Mouse (Mus musculus) hindbrain, embryonic 11.5 days (tissue): ENCODE measurements at regions not wholly inside any gene's neighbourhood (a gene's known extent, or its start where the extent isn't known, plus 50 kb on each side); places are given as distances from the start of the nearest gene placed in this dataset.

Experiments used
- ATAC-seq: fragments of 200-750 bp; cut with Nextera tagmentation; 2 replicates; pipeline ENCODE4 v1.8.0; 2017; ENCODE audit warnings: mild to moderate bottlenecking, moderate TSS enrichment, moderate library complexity; ENCODE audit not compliant: low FRiP score
- DNase-seq: peaks from one replicate; pipeline ENCODE4 v3.0.0-alpha.2; 2015; ENCODE audit warnings: low spot score
- H3K27ac ChIP-seq: fragments of 300-500 bp; sonication (generic); 2 replicates; pipeline ENCODE4 v1.5.1; 2014; ENCODE audit warnings: mild to moderate bottlenecking, low read depth, low read length
- H3K27me3 ChIP-seq: fragments of 300-500 bp; sonication (generic); 2 replicates; pipeline ENCODE4 v1.6.1; 2014; ENCODE audit warnings: mild to moderate bottlenecking, low read length, moderate library complexity, mixed read lengths; ENCODE audit not compliant: control insufficient read depth, insufficient read depth
- H3K36me3 ChIP-seq: fragments of 300-500 bp; sonication (generic); 2 replicates; pipeline ENCODE4 v1.6.1; 2014; ENCODE audit warnings: mild to moderate bottlenecking, low read length, moderate library complexity, mixed read lengths; ENCODE audit not compliant: control insufficient read depth, insufficient read depth
- H3K4me1 ChIP-seq: fragments of 300-500 bp; sonication (generic); replicated peaks from 2 replicates; pipeline ENCODE4 v1.6.1; 2014; ENCODE audit warnings: low read length, mixed read lengths; ENCODE audit not compliant: control insufficient read depth, insufficient read depth
- H3K4me2 ChIP-seq: fragments of 300-500 bp; sonication (generic); replicated peaks from 2 replicates; pipeline ENCODE4 v1.6.1; 2014; ENCODE audit warnings: mild to moderate bottlenecking, low read depth, low read length
- H3K4me3 ChIP-seq: fragments of 300-500 bp; sonication (generic); 2 replicates; pipeline ENCODE4 v1.5.1; 2014; ENCODE audit warnings: low read depth, low read length
- H3K9ac ChIP-seq: fragments of 300-500 bp; sonication (generic); 2 replicates; pipeline ENCODE4 v1.6.1; 2014; ENCODE audit warnings: low read depth, low read length
- H3K9me3 ChIP-seq: fragments of 300-500 bp; sonication (generic); 2 replicates; pipeline ENCODE4 v1.6.1; 2016; ENCODE audit warnings: low read length; ENCODE audit not compliant: control insufficient read depth
- WGBS: fragments of 180-500 bp; shearing (Covaris S2); extraction: QIAGEN DNeasy Blood & Tissue Kit; methylation state at CpG from one replicate; pipeline ENCODE4 v1.1.7; 2014; 5-methylcytosine and 5-hydroxymethylcytosine counted together

- WGBS, result 71% methylated on average over 3 of the region's 3 CpGs
- no peaks in the 10 kb centered on the region for H3K27me3 ChIP-seq
- H3K9me3 ChIP-seq, result no peaks in the 10 kb centered on the region
- H3K9ac ChIP-seq, result no peak overlapping the region
- no peak for DNase-seq
- ATAC-seq, result no peak
- no peaks in the 10 kb centered on the region for H3K4me1 ChIP-seq
- no peak overlapping the region for H3K4me3 ChIP-seq
- H3K36me3 ChIP-seq, result no peaks in the 10 kb centered on the region
- H3K27ac ChIP-seq, result no peak overlapping the region
- no peak overlapping the region for H3K4me2 ChIP-seq
Observed at GRCm38 (mm10) chr3:115804616-115805015, 83.0 kb upstream of the Dph5 start.

- Histone ChIP-seq H3K27ac (no peak overlapping the region), H3K4me2 (no peak overlapping the region), H3K27me3 (no peaks in the 10 kb centered on the region), H3K36me3 (no peaks in the 10 kb centered on the region), H3K9ac (no peak overlapping the region), H3K9me3 (no peaks in the 10 kb centered on the region), H3K4me3 (no peak overlapping the region), H3K4me1 (no peaks in the 10 kb centered on the region)
- DNase-seq, result no peak
- WGBS, result 75% methylated on average over 3 of the region's 3 CpGs
- ATAC-seq, result no peak
Observed at GRCm38 (mm10) chr3:115807032-115807431, 80.6 kb upstream of the Dph5 start.

GRCm38 (mm10) chr3:115815168-115815567 is 72.5 kb upstream of the Dph5 start:
- no peak for DNase-seq
- Histone ChIP-seq H3K4me3 (no peak overlapping the region), H3K27ac (no peak overlapping the region), H3K9me3 (no peaks in the 10 kb centered on the region), H3K36me3 (no peaks in the 10 kb centered on the region), H3K9ac (no peak overlapping the region), H3K4me2 (no peak overlapping the region), H3K27me3 (no peaks in the 10 kb centered on the region), H3K4me1 (no peaks in the 10 kb centered on the region)
- no peak for ATAC-seq
- 82% methylated on average over 4 of the region's 4 CpGs for WGBS

GRCm38 (mm10) chr3:115815571-115816156 is 72.0 kb upstream of the Dph5 start:
- WGBS, result 81% methylated on average over 12 of the region's 12 CpGs
- no peaks in the 10 kb centered on the region for H3K36me3 ChIP-seq
- no peak overlapping the region for H3K27ac ChIP-seq
- no peak overlapping the region for H3K9ac ChIP-seq
- DNase-seq (no peak), ATAC-seq (no peak)
- H3K4me1 ChIP-seq, result no peaks in the 10 kb centered on the region
- no peaks in the 10 kb centered on the region for H3K9me3 ChIP-seq
- no peak overlapping the region for H3K4me3 ChIP-seq
- H3K4me2 ChIP-seq, result no peak overlapping the region
- no peaks in the 10 kb centered on the region for H3K27me3 ChIP-seq

GRCm38 (mm10) chr3:115816328-115817160 is 71.1 kb upstream of the Dph5 start:
- 88% methylated on average over 6 of the region's 6 CpGs for WGBS
- ATAC-seq, result no peak
- Histone ChIP-seq H3K4me3 (no peak overlapping the region), H3K4me1 (no peaks in the 10 kb centered on the region), H3K4me2 (no peak overlapping the region), H3K27me3 (no peaks in the 10 kb centered on the region), H3K27ac (no peak overlapping the region), H3K9me3 (no peaks in the 10 kb centered on the region), H3K9ac (no peak overlapping the region), H3K36me3 (no peaks in the 10 kb centered on the region)
- no peak for DNase-seq

- Histone ChIP-seq H3K27me3 (no peaks in the 10 kb centered on the region), H3K9ac (no peak overlapping the region), H3K27ac (no peak overlapping the region), H3K4me3 (no peak overlapping the region), H3K4me2 (no peak overlapping the region), H3K4me1 (no peaks in the 10 kb centered on the region), H3K9me3 (no peaks in the 10 kb centered on the region), H3K36me3 (no peaks in the 10 kb centered on the region)
- WGBS, result 93% methylated on average over 5 of the region's 5 CpGs
- no peak for DNase-seq
- ATAC-seq, result no peak
Observed at GRCm38 (mm10) chr3:115817771-115818170, 69.9 kb upstream of the Dph5 start.

- Histone ChIP-seq H3K36me3 (no peaks in the 10 kb centered on the region), H3K4me2 (no peak overlapping the region), H3K9ac (no peak overlapping the region), H3K27me3 (no peaks in the 10 kb centered on the region), H3K4me1 (no peaks in the 10 kb centered on the region), H3K4me3 (no peak overlapping the region), H3K9me3 (no peaks in the 10 kb centered on the region), H3K27ac (no peak overlapping the region)
- WGBS, result 72% methylated on average over 7 of the region's 7 CpGs
- no peak for DNase-seq
- no peak for ATAC-seq
Observed at GRCm38 (mm10) chr3:115818734-115819133, 68.9 kb upstream of the Dph5 start.

GRCm38 (mm10) chr3:115819401-115820138 is 68.1 kb upstream of the Dph5 start:
- Histone ChIP-seq H3K4me3 (no peak overlapping the region), H3K27me3 (no peaks in the 10 kb centered on the region), H3K36me3 (no peaks in the 10 kb centered on the region), H3K9ac (no peak overlapping the region), H3K27ac (no peak overlapping the region), H3K4me1 (no peaks in the 10 kb centered on the region), H3K9me3 (no peaks in the 10 kb centered on the region), H3K4me2 (no peak overlapping the region)
- WGBS, result 73% methylated on average over 7 of the region's 7 CpGs
- no peak for DNase-seq
- no peak for ATAC-seq
